Mouse (Mus musculus) embryonic facial prominence, embryonic 13.5 days (tissue): ENCODE results near the gene Cenpe. TPM values are rescaled to one million over a fixed set of nuclear protein-coding genes. Genes with fewer than 3 reads are reported as not detected.
A peak's percentile ranks its signal among the peaks of the same experiment; 100 is the strongest.

Experiments used
- ATAC-seq: fragments of 200-750 bp; cut with Nextera tagmentation; 2 replicates; pipeline ENCODE4 v1.8.0; 2017; ENCODE audit warnings: low read depth; ENCODE audit not compliant: insufficient number of reproducible peaks, insufficient read depth, low FRiP score, low TSS enrichment
- H3K27ac ChIP-seq: fragments of 300-500 bp; sonication (generic); 2 replicates; pipeline ENCODE4 v1.5.1; 2015; ENCODE audit warnings: moderate library complexity, mild to moderate bottlenecking, inconsistent platforms
- H3K27me3 ChIP-seq: fragments of 300-500 bp; sonication (generic); 2 replicates; pipeline ENCODE4 v1.6.1; 2015; ENCODE audit warnings: mild to moderate bottlenecking, inconsistent platforms
- H3K36me3 ChIP-seq: fragments of 300-500 bp; sonication (generic); 2 replicates; pipeline ENCODE4 v1.6.1; 2015; ENCODE audit warnings: mild to moderate bottlenecking, inconsistent platforms
- H3K4me1 ChIP-seq: fragments of 300-500 bp; sonication (generic); 2 replicates; pipeline ENCODE4 v1.6.1; 2015; ENCODE audit warnings: inconsistent platforms
- H3K4me2 ChIP-seq: fragments of 300-500 bp; sonication (generic); 2 replicates; pipeline ENCODE4 v1.6.1; 2015; ENCODE audit warnings: moderate library complexity, mild to moderate bottlenecking, inconsistent platforms
- H3K4me3 ChIP-seq: fragments of 300-500 bp; sonication (generic); 2 replicates; pipeline ENCODE4 v1.5.1; 2015; ENCODE audit warnings: mild to moderate bottlenecking, inconsistent platforms
- H3K9ac ChIP-seq: fragments of 300-500 bp; sonication (generic); 2 replicates; pipeline ENCODE4 v1.6.1; 2015; ENCODE audit warnings: mild to moderate bottlenecking, inconsistent platforms
- H3K9me3 ChIP-seq: fragments of 300-500 bp; sonication (generic); 2 replicates; pipeline ENCODE4 v1.6.1; 2016; ENCODE audit warnings: inconsistent platforms
- WGBS: fragments of 180-500 bp; shearing (Covaris S2); methylation state at CpG from one replicate; pipeline ENCODE4 v1.1.7; 2015; ENCODE audit warnings: mixed read lengths; 5-methylcytosine and 5-hydroxymethylcytosine counted together
- polyA plus RNA-seq: library from polyadenylated mRNA; unstranded; fragments of >200 nt; fragmentation: Nextera tagmentation; extraction: Ambion mirVana; gene quantifications from 2 replicates; pipeline ENCODE4 v1.2.1, GENCODE M21; 2015

Gene Cenpe
- polyA plus RNA-seq, 1 experiment from 2014 or later, result 33.4 TPM

- H3K4me2 ChIP-seq, result no peak overlapping the region
- no peaks in the 10 kb centered on the region for H3K27me3 ChIP-seq
- 85% methylated on average over 11 of the region's 11 CpGs for WGBS
- no peak overlapping the region for H3K4me3 ChIP-seq
- no peak overlapping the region for H3K27ac ChIP-seq
- H3K9me3 ChIP-seq, result no peaks in the 10 kb centered on the region
- no peak for ATAC-seq
- peaks cover 10% of the 10 kb centered on the region for H3K4me1 ChIP-seq
- H3K36me3 ChIP-seq, result no peaks in the 10 kb centered on the region
- no peak overlapping the region for H3K9ac ChIP-seq
Measured at GRCm38 (mm10) chr3:135285256-135285655, 72.9 kb downstream of the Cenpe start.

- Histone ChIP-seq H3K4me1 (peaks cover 10% of the 10 kb centered on the region), H3K27ac (no peak overlapping the region), H3K36me3 (no peaks in the 10 kb centered on the region), H3K27me3 (no peaks in the 10 kb centered on the region), H3K9me3 (no peaks in the 10 kb centered on the region), H3K9ac (no peak overlapping the region), H3K4me3 (no peak overlapping the region), H3K4me2 (no peak overlapping the region)
- ATAC-seq, result no peak
- WGBS, result 79% methylated on average over 3 of the region's 3 CpGs
Measured at GRCm38 (mm10) chr3:135285807-135286206, 73.5 kb downstream of the Cenpe start.

GRCm38 (mm10) chr3:135288138-135288750, 75.9 kb downstream of the Cenpe start:
- H3K4me3 ChIP-seq, result no peak overlapping the region
- no peaks in the 10 kb centered on the region for H3K36me3 ChIP-seq
- H3K27me3 ChIP-seq, result peaks cover 13% of the 10 kb centered on the region; the same call in 1 of the 2 replicates
- H3K27ac ChIP-seq, result no peak overlapping the region
- WGBS, result 85% methylated on average over 8 of the region's 8 CpGs
- H3K9ac ChIP-seq, result no peak overlapping the region
- no peak for ATAC-seq
- no peaks in the 10 kb centered on the region for H3K4me1 ChIP-seq
- no peak overlapping the region for H3K4me2 ChIP-seq
- H3K9me3 ChIP-seq, result no peaks in the 10 kb centered on the region

GRCm38 (mm10) chr3:135289148-135289547, 76.8 kb downstream of the Cenpe start:
- peaks cover 6% of the 10 kb centered on the region for H3K4me1 ChIP-seq
- no peaks in the 10 kb centered on the region for H3K9me3 ChIP-seq
- no peak overlapping the region for H3K4me2 ChIP-seq
- WGBS, result 95% methylated on average over 1 of the region's 1 CpGs
- H3K36me3 ChIP-seq, result no peaks in the 10 kb centered on the region
- no peak for ATAC-seq
- H3K4me3 ChIP-seq, result no peak overlapping the region
- H3K27me3 ChIP-seq, result peaks cover 13% of the 10 kb centered on the region; the same call in 1 of the 2 replicates
- H3K9ac ChIP-seq, result no peak overlapping the region
- no peak overlapping the region for H3K27ac ChIP-seq

GRCm38 (mm10) chr3:135290249-135290894, 78.0 kb downstream of the Cenpe start:
- Histone ChIP-seq H3K9me3 (no peaks in the 10 kb centered on the region), H3K36me3 (no peaks in the 10 kb centered on the region), H3K4me1 (peaks cover 14% of the 10 kb centered on the region), H3K4me2 (no peak overlapping the region), H3K27me3 (peaks cover 13% of the 10 kb centered on the region; the same call in 1 of the 2 replicates), H3K27ac (no peak overlapping the region), H3K9ac (no peak overlapping the region), H3K4me3 (no peak overlapping the region)
- ATAC-seq, result peak; percentile 63; the same call in 1 of the 2 replicates
- WGBS, result 100% methylated on average over 3 of the region's 7 CpGs

GRCm38 (mm10) chr3:135293703-135294102, 81.4 kb downstream of the Cenpe start:
- 45% methylated on average over 7 of the region's 7 CpGs for WGBS
- Histone ChIP-seq H3K4me2 (no peak overlapping the region), H3K9ac (0 out of 2 replicates have a peak overlapping the region, but pooled peaks have one; percentile 32), H3K9me3 (no peaks in the 10 kb centered on the region), H3K27me3 (peaks cover 23% of the 10 kb centered on the region; the same call in 1 of the 2 replicates), H3K4me3 (no peak overlapping the region), H3K36me3 (no peaks in the 10 kb centered on the region), H3K4me1 (peaks cover 17% of the 10 kb centered on the region), H3K27ac (no peak overlapping the region)
- ATAC-seq, result no peak

GRCm38 (mm10) chr3:135295559-135295958, 83.2 kb downstream of the Cenpe start:
- Histone ChIP-seq H3K36me3 (no peaks in the 10 kb centered on the region), H3K27me3 (peaks cover 23% of the 10 kb centered on the region; the same call in 1 of the 2 replicates), H3K9ac (no peak overlapping the region), H3K4me1 (peaks cover 17% of the 10 kb centered on the region), H3K27ac (peak overlapping the region; percentile 4; the same call in 1 of the 2 replicates), H3K4me2 (no peak overlapping the region), H3K9me3 (no peaks in the 10 kb centered on the region), H3K4me3 (no peak overlapping the region)
- 42% methylated on average over 1 of the region's 1 CpGs for WGBS
- no peak for ATAC-seq

GRCm38 (mm10) chr3:135298560-135298959, 86.2 kb downstream of the Cenpe start:
- Histone ChIP-seq H3K27me3 (peaks cover 15% of the 10 kb centered on the region), H3K9me3 (no peaks in the 10 kb centered on the region), H3K9ac (no peak overlapping the region), H3K4me2 (no peak overlapping the region), H3K4me1 (peaks cover 16% of the 10 kb centered on the region), H3K4me3 (no peak overlapping the region), H3K36me3 (no peaks in the 10 kb centered on the region), H3K27ac (no peak overlapping the region)
- 84% methylated on average over 3 of the region's 3 CpGs for WGBS
- ATAC-seq, result no peak

- no peaks in the 10 kb centered on the region for H3K9me3 ChIP-seq
- H3K27ac ChIP-seq, result no peak overlapping the region
- no peak overlapping the region for H3K4me2 ChIP-seq
- peaks cover 8% of the 10 kb centered on the region; the same call in 1 of the 2 replicates for H3K4me1 ChIP-seq
- 77% methylated on average over 6 of the region's 6 CpGs for WGBS
- ATAC-seq, result no peak
- no peak overlapping the region for H3K9ac ChIP-seq
- no peaks in the 10 kb centered on the region for H3K36me3 ChIP-seq
- peaks cover 20% of the 10 kb centered on the region for H3K27me3 ChIP-seq
- H3K4me3 ChIP-seq, result no peak overlapping the region
Measured at GRCm38 (mm10) chr3:135300081-135300480, 87.7 kb downstream of the Cenpe start.

- Histone ChIP-seq H3K9ac (no peak overlapping the region), H3K36me3 (no peaks in the 10 kb centered on the region), H3K9me3 (0 out of 2 replicates have a peak, but pooled peaks cover 3% of the 10 kb centered on the region), H3K27ac (no peak overlapping the region), H3K4me2 (no peak overlapping the region), H3K4me1 (peaks cover 13% of the 10 kb centered on the region; the same call in 1 of the 2 replicates), H3K4me3 (no peak overlapping the region), H3K27me3 (peaks cover 25% of the 10 kb centered on the region)
- ATAC-seq, result no peak
- WGBS, result 31% methylated on average over 6 of the region's 6 CpGs
Measured at GRCm38 (mm10) chr3:135304060-135304459, 91.7 kb downstream of the Cenpe start.

GRCm38 (mm10) chr3:135304566-135304965, 92.2 kb downstream of the Cenpe start:
- Histone ChIP-seq H3K4me2 (no peak overlapping the region), H3K4me1 (peaks cover 13% of the 10 kb centered on the region; the same call in 1 of the 2 replicates), H3K4me3 (no peak overlapping the region), H3K36me3 (no peaks in the 10 kb centered on the region), H3K27me3 (peaks cover 25% of the 10 kb centered on the region), H3K9me3 (0 out of 2 replicates have a peak, but pooled peaks cover 3% of the 10 kb centered on the region), H3K9ac (no peak overlapping the region), H3K27ac (no peak overlapping the region)
- no peak for ATAC-seq
- WGBS, result 27% methylated on average over 9 of the region's 9 CpGs
